Mouse (Mus musculus) liver, adult 2 months (tissue): ENCODE results near the gene Slc22a23. TPM values are rescaled to one million over a fixed set of nuclear protein-coding genes. Genes with fewer than 3 reads are reported as not detected.

Source experiments
- DNase-seq: peaks from one replicate; pipeline ENCODE4 v3.0.0-alpha.2; 2011; ENCODE audit warnings: low read depth, low spot score; ENCODE audit errors: extremely low read depth
- H3K27ac ChIP-seq: fragments of 200-500 bp; replicated peaks from 2 replicates; pipeline ENCODE4 v1.5.1; 2012; ENCODE audit warnings: low read depth, mild to moderate bottlenecking, control low read depth, inconsistent platforms, low read length; ENCODE audit not compliant: insufficient read depth
- H3K27me3 ChIP-seq: fragments of 200-500 bp; 2 replicates; pipeline ENCODE4 v1.6.1; 2012; ENCODE audit warnings: mild to moderate bottlenecking, moderate library complexity, low read length, inconsistent platforms; ENCODE audit not compliant: control insufficient read depth, insufficient read depth
- H3K36me3 ChIP-seq: fragments of 200-500 bp; 2 replicates; pipeline ENCODE4 v1.6.1; 2012; ENCODE audit warnings: low read length, inconsistent platforms; ENCODE audit not compliant: control insufficient read depth, insufficient read depth
- H3K4me1 ChIP-seq: fragments of 200-500 bp; 2 replicates; pipeline ENCODE4 v1.6.1; 2011; ENCODE audit warnings: low read length; ENCODE audit not compliant: control insufficient read depth, insufficient read depth
- H3K4me3 ChIP-seq: fragments of 200-500 bp; 2 replicates; pipeline ENCODE4 v1.5.1; 2011; ENCODE audit warnings: low read depth, mild to moderate bottlenecking, control low read depth, low read length, moderate library complexity; ENCODE audit not compliant: insufficient read depth
- H3K79me2 ChIP-seq: fragments of 200-500 bp; 2 replicates; pipeline ENCODE4 v1.6.1; 2012; ENCODE audit warnings: inconsistent platforms, mild to moderate bottlenecking, low read length, moderate library complexity; ENCODE audit not compliant: control insufficient read depth, insufficient read depth
- H3K9ac ChIP-seq: fragments of 200-500 bp; 2 replicates; pipeline ENCODE4 v1.6.1; 2012; ENCODE audit warnings: low read depth, mild to moderate bottlenecking, control low read depth, inconsistent platforms, low read length
- CTCF ChIP-seq: fragments of 200-500 bp; IDR thresholded peaks from 2 replicates; pipeline ENCODE4 v1.5.1; 2011; ENCODE audit warnings: low read depth, low read length, control low read depth
- POLR2A ChIP-seq: fragments of 200-500 bp; IDR thresholded peaks from 2 replicates; pipeline ENCODE4 v1.6.1; 2011; ENCODE audit warnings: low read length, control low read depth; ENCODE audit not compliant: insufficient read depth; ENCODE audit errors: extremely low read depth
- WGBS: fragments of 180-500 bp; shearing (Covaris S2); methylation state at CpG from one replicate; pipeline ENCODE4 v1.1.7; 2018; 5-methylcytosine and 5-hydroxymethylcytosine counted together
- polyA plus RNA-seq: library from polyadenylated mRNA; depleted of rRNA; stranded (reverse); fragments of >200 nt; gene quantifications from 2 replicates; pipeline ENCODE4 v1.2.3, GENCODE M21; 2012
- total RNA-seq: library from RNA; depleted of rRNA; stranded (reverse); fragments of >200 nt; gene quantifications from 2 replicates; pipeline ENCODE4 v1.2.3, GENCODE M21; 2014

Gene Slc22a23
- total and polyA plus RNA-seq, 2 experiments, result 31.6 to 50.6 TPM

GRCm38 (mm10) chr13:34346238-34346637, 1.3 kb upstream of the Slc22a23 start:
- H3K4me1 ChIP-seq, result peaks cover 4% of the 10 kb centered on the region
- DNase-seq, result no peak
- TF ChIP-seq CTCF, result no peak
- TF ChIP-seq POLR2A, result no peak
- peaks cover 22% of the 10 kb centered on the region for H3K79me2 ChIP-seq
- no peak overlapping the region for H3K4me3 ChIP-seq
- H3K27ac ChIP-seq, result no peak overlapping the region
- no peaks in the 10 kb centered on the region for H3K36me3 ChIP-seq
- H3K27me3 ChIP-seq, result no peaks in the 10 kb centered on the region
- 81% methylated on average over 7 of the region's 7 CpGs for whole genome bisulfite sequencing
- H3K9ac ChIP-seq, result no peak overlapping the region

DNA sequence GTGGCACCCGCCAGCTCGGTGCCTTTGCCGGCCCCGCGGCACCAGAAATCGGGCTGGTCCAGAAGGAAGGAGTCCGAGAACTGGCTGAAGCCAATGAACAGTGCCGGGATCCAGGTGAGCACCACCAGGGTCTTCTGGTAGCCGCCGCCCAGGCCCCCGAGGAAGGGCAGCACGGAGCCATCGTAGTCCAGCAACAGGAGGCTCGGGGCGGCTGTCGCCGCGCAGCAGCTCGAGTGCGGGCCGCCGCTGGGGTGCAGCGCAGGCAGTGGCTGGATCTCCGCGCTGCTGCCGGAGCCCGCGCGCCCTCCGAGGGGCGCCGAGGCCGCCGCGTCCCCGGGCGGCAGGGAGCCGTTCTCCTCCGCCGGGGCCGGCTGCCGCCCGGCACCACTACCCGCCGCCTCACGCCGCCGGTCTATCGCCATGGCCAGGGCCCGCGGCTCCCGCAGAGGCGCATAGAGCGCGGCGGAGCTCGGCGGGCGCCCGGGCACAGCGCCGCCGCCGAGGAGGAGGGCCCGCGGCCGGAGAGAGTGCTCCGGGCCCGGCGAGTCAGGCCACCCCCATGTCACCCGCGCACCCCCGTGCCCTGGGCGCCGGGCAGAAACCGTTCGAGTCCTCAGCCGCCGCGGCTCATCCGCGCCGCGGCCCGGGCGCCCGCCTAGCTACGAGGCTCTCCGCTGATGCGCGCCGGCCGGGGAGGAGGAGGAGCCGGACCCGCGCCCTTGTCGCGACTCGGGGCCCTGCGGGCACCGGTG, 430 bp downstream of the Slc22a23 start:
- H3K9ac ChIP-seq, result peak overlapping the region; percentile 89
- TF ChIP-seq POLR2A (no peak), CTCF (no peak)
- no peak for DNase-seq
- peak overlapping the region; percentile 97 for H3K27ac ChIP-seq
- H3K79me2 ChIP-seq, result peaks cover 26% of the 10 kb centered on the region
- no peaks in the 10 kb centered on the region for H3K27me3 ChIP-seq
- no peaks in the 10 kb centered on the region for H3K36me3 ChIP-seq
- under 1% methylated on average over 85 of the region's 101 CpGs for WGBS
- peaks cover 4% of the 10 kb centered on the region for H3K4me1 ChIP-seq
- peak overlapping the region; percentile 84 for H3K4me3 ChIP-seq

DNA sequence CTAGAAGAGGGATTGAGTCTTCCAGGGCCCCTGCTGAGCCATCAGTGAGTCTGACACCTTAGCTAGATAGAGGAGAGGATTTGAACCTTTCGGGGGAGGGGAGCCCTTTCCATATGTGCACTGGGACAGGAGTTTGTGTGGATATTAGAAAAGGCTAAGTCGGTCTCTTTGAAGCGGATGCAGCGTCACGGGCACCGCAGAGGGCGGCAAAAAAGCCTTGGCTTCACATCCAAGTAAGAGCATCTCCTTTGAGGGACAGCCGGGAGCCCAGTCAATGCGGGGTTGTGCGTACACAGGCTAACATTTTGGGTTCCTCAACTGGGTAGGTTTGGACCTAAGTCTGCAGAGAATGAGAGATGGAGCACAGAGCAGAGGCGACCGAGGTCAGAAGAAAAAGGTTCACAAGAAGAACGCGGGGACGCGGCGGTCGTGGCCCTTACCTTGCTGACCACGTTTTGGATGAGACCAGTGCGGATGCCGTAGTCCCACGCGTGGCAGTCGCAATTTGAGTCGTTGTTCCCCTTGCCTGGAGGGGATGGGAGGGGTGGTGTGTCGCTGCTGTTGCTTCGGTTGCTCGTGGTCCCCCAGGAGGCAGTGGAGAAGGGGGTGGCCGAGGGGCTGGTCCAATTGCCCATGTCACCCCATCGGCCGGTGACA, 1.1 kb downstream of the Slc22a23 start:
- peak; percentile 41 for DNase-seq
- Histone ChIP-seq H3K36me3 (no peaks in the 10 kb centered on the region), H3K27me3 (no peaks in the 10 kb centered on the region), H3K27ac (peak overlapping the region; percentile 97), H3K79me2 (peaks cover 26% of the 10 kb centered on the region), H3K9ac (peak overlapping the region; percentile 89), H3K4me3 (peak overlapping the region; percentile 84), H3K4me1 (peaks cover 4% of the 10 kb centered on the region)
- TF ChIP-seq CTCF, result no peak
- TF ChIP-seq POLR2A, result no peak
- 1% methylated on average over 31 of the region's 31 CpGs for WGBS

GRCm38 (mm10) chr13:34342286-34342890, 2.6 kb downstream of the Slc22a23 start:
- Histone ChIP-seq H3K4me1 (peaks cover 5% of the 10 kb centered on the region), H3K36me3 (no peaks in the 10 kb centered on the region), H3K27ac (0 out of 2 replicates have a peak overlapping the region, but pooled peaks have one; percentile 30), H3K79me2 (peaks cover 29% of the 10 kb centered on the region), H3K4me3 (peak overlapping the region; percentile 9), H3K27me3 (no peaks in the 10 kb centered on the region), H3K9ac (peak overlapping the region; percentile 36; the same call in 1 of the 2 replicates)
- no peak for DNase-seq
- TF ChIP-seq POLR2A (no peak), CTCF (no peak)
- 21% methylated on average over 6 of the region's 6 CpGs for WGBS

DNA sequence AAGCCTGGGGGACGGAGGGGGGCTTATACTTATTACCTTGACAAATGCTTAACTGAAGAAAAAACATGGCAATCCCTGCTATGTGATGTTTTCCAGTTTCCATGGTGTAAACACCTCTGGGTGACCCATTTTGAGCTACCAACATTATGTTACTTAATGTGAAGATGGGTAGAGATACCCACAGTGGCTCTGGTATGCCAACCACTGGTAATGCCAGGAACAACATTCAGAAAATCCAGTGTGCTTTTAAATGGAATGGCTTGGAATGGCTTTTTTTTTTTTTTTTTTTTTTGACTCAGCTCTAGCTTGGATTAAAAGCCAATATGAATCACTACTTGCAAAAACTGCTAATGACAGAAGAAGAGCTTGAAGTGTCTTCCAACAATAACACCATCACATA, 8.1 kb downstream of the Slc22a23 start:
- H3K36me3 ChIP-seq, result no peaks in the 10 kb centered on the region
- WGBS, result 97% methylated on average over 1 of the region's 1 CpGs
- no peak for TF ChIP-seq POLR2A
- no peak overlapping the region for H3K4me3 ChIP-seq
- H3K4me1 ChIP-seq, result peaks cover 20% of the 10 kb centered on the region
- no peak for DNase-seq
- H3K27me3 ChIP-seq, result no peaks in the 10 kb centered on the region
- H3K27ac ChIP-seq, result no peak overlapping the region
- peaks cover 51% of the 10 kb centered on the region for H3K79me2 ChIP-seq
- H3K9ac ChIP-seq, result no peak overlapping the region
